Mouse (Mus musculus): ENCODE results near the gene Id1. TPM values are rescaled to one million over a fixed set of nuclear protein-coding genes. Genes with fewer than 3 reads are reported as not detected.

Gene Id1
- polyA plus RNA-seq (2012), result 0.75 and 1.2 TPM in 2 replicates

DNA sequence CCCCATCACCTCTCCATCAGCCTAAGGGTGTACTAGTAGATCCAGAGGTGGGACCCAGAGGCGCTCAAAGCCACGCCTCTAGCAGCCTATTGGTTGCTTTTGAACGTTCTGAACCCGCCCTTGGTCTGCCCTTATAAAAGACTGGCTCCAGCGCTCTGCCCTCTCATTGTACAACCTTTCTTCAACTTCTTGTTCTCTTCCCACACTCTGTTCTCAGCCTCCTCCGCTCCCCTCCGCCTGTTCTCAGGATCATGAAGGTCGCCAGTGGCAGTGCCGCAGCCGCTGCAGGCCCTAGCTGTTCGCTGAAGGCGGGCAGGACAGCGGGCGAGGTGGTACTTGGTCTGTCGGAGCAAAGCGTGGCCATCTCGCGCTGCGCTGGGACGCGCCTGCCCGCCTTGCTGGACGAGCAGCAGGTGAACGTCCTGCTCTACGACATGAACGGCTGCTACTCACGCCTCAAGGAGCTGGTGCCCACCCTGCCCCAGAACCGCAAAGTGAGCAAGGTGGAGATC is at the start of gene Id1:
TSS of gene Id1 (plus strand) at position 162 of the 512 bp plus-strand sequence.
- Histone ChIP-seq H3K4me3 (replicated peaks) (peak within 1 kb of the TSS; percentile 75), H3K27me3 (ENCODE audit: control insufficient read depth) (peaks cover 60% of the 10 kb centered on the region), H3K4me1 (ENCODE audit: control insufficient read depth) (peaks cover 64% of the 10 kb centered on the region), H3K9me3 (ENCODE audit: control insufficient read depth, low read length) (no peaks in the 10 kb centered on the region), H3K36me3 (ENCODE audit: control insufficient read depth) (no peaks in the 10 kb centered on the region)
- no peak for TF ChIP-seq TAL1 (IDR thresholded peaks at IDR 0.05; ENCODE audit: low read length)
- TF ChIP-seq GATA1 (IDR thresholded peaks at IDR 0.05; ENCODE audit: low read length), result no peak

DNA sequence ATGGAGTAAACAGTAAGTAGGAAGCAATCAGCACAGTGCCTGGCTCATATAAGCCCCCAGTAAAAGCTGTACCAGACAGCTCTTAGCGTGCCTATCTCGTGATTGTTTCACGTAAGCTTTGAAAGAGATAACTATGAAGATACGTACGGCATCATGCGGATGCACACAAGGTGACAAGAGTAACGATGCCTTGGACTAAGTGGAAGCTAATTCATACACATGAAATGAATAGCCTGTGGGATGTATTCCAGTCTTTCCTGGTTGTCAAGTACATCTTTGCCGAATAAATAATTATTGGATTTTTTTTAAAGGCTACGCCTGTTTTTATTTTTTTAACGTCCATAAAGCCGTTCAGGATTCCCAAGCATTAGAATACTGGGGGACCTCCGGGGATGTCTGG is 49.7 kb upstream of the Id1 start:
- Histone ChIP-seq H3K4me1 (ENCODE audit: control insufficient read depth) (peaks cover 20% of the 10 kb centered on the region), H3K27me3 (ENCODE audit: control insufficient read depth) (no peaks in the 10 kb centered on the region), H3K36me3 (ENCODE audit: control insufficient read depth) (peaks cover 93% of the 10 kb centered on the region), H3K4me3 (replicated peaks) (peak overlapping the region; percentile 82), H3K9me3 (ENCODE audit: control insufficient read depth, low read length) (peaks cover 6% of the 10 kb centered on the region)
- TF ChIP-seq GATA1 (IDR thresholded peaks at IDR 0.05; ENCODE audit: low read length), result no peak
- no peak for TF ChIP-seq TAL1 (IDR thresholded peaks at IDR 0.05; ENCODE audit: low read length)

DNA sequence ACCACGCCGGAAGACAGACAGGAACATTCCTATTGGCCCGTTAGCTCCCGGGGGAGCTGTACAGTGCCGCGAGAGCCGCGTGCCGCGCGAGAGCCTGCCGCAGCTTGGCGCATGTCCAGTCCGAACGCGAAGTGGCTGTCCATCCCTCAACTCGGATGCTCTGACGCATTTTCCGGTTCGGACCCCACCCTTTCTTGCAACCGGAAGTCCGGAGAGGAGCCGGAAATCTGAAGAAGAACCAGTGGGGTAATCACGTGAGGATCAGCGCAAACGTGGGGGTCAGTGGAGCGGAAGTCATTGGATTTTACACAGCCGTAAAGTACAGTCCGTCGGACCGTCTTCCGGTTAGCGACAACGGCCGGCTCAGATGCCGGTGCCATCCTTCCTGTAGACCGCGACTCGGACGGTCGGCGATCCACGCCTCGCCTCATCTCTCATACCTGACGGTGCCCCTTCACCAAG is 49.2 kb upstream of the Id1 start, which contains the start of gene Mcts2:
TSS of gene Mcts2 (plus strand) at position 230 of the 462 bp plus-strand sequence.
- no peak for TF ChIP-seq TAL1 (IDR thresholded peaks at IDR 0.05; ENCODE audit: low read length)
- TF ChIP-seq GATA1 (IDR thresholded peaks at IDR 0.05; ENCODE audit: low read length), result no peak
- Histone ChIP-seq H3K36me3 (ENCODE audit: control insufficient read depth) (peaks cover 93% of the 10 kb centered on the region), H3K4me3 (replicated peaks) (peak within 1 kb of the TSS; percentile 82), H3K4me1 (ENCODE audit: control insufficient read depth) (peaks cover 22% of the 10 kb centered on the region), H3K9me3 (ENCODE audit: control insufficient read depth, low read length) (peaks cover 6% of the 10 kb centered on the region), H3K27me3 (ENCODE audit: control insufficient read depth) (no peaks in the 10 kb centered on the region)

DNA sequence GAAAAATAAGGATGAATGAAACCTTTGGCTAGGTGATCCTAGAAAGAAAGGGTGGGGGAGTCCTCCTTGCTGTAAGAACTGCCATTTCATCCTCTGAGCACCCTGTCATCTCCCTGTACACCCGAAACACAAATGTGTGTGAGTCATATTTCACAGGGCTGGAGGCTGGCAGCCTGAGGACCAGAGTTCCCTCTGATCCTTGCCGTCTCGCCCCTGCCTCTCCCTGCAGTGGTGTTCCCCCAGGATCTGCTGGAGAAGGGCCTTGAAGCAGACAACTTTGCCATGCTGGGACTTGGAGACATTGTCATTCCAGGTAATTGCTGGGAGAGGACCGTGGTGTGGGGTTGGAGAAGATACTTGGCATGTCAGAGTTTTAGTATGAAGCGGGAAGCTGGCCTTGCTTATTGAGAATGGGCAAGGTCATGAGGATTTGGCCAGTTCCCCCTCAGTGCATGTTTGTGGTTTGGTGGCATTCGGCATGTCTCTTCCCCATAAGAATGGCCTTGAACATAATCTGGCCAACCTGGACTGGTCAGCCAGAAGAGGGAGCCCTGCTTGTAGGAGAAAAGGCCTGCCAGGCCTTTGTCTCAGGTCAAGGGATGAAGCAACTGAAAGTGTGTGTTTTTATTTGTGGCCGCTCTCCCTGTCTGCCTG is 44.4 kb upstream of the Id1 start:
- peaks cover 29% of the 10 kb centered on the region for H3K4me1 ChIP-seq (ENCODE audit: control insufficient read depth)
- H3K27me3 ChIP-seq (ENCODE audit: control insufficient read depth), result no peaks in the 10 kb centered on the region
- TF ChIP-seq TAL1 (IDR thresholded peaks at IDR 0.05; ENCODE audit: low read length), result no peak
- no peak for TF ChIP-seq GATA1 (IDR thresholded peaks at IDR 0.05; ENCODE audit: low read length)
- H3K36me3 ChIP-seq (ENCODE audit: control insufficient read depth), result peaks cover 78% of the 10 kb centered on the region
- peaks cover 5% of the 10 kb centered on the region for H3K9me3 ChIP-seq (ENCODE audit: control insufficient read depth, low read length)
- no peak overlapping the region for H3K4me3 ChIP-seq (replicated peaks)

DNA sequence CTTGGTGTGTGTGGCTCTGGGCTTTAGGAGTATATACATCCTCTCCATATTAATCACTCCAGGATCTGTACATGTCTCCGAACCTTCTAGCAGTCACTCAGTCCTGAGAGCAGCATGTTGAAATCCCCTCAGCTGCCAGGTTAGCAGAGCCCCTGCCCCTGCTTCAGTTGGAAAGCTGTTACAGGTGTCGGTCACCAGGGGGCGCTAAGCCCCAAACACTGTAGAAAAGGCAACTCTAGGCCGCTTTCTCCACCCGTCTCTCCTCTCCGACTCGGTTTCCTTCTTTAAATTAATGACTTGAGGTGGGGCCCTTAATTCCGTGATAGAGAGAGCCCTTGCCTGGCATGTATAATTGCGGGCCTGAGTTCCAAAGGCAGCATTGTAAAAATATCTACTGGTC is 42.8 kb upstream of the Id1 start:
- TF ChIP-seq TAL1 (IDR thresholded peaks at IDR 0.05; ENCODE audit: low read length) (no peak), GATA1 (IDR thresholded peaks at IDR 0.05; ENCODE audit: low read length) (no peak)
- H3K4me3 ChIP-seq (replicated peaks), result peak overlapping the region; percentile 23
- peaks cover 78% of the 10 kb centered on the region for H3K36me3 ChIP-seq (ENCODE audit: control insufficient read depth)

DNA sequence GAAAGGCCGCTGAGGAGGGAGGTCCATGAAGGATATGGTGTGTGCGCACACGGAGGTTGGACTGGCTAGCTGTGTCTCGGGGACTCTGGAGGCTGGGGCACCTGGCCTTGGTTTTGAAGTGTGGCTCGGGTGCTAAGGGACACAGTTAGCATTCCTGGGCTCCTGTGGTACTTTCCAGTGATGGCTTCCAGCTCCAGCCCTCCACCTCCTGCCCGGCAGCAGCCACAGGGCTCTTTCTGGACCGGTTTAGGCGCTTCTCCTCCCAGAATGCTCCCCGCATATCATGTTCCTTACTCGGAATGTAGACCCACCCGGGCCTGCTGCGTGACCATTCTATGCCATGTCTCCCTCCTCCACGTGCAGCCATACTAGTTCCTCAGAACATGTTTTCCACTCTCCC is 42.3 kb upstream of the Id1 start:
- Histone ChIP-seq H3K9me3 (ENCODE audit: control insufficient read depth, low read length) (no peaks in the 10 kb centered on the region), H3K36me3 (ENCODE audit: control insufficient read depth) (peaks cover 78% of the 10 kb centered on the region), H3K4me3 (replicated peaks) (peak overlapping the region; percentile 23), H3K4me1 (ENCODE audit: control insufficient read depth) (peaks cover 19% of the 10 kb centered on the region), H3K27me3 (ENCODE audit: control insufficient read depth) (no peaks in the 10 kb centered on the region)
- TF ChIP-seq GATA1 (IDR thresholded peaks at IDR 0.05; ENCODE audit: low read length) (no peak), TAL1 (IDR thresholded peaks at IDR 0.05; ENCODE audit: low read length) (no peak)

More for the DNA sequence above, 42.8 kb upstream of the Id1 start:
- no peaks in the 10 kb centered on the region for H3K9me3 ChIP-seq (ENCODE audit: control insufficient read depth, low read length)
- peaks cover 24% of the 10 kb centered on the region for H3K4me1 ChIP-seq (ENCODE audit: control insufficient read depth)
- no peaks in the 10 kb centered on the region for H3K27me3 ChIP-seq (ENCODE audit: control insufficient read depth)

DNA sequence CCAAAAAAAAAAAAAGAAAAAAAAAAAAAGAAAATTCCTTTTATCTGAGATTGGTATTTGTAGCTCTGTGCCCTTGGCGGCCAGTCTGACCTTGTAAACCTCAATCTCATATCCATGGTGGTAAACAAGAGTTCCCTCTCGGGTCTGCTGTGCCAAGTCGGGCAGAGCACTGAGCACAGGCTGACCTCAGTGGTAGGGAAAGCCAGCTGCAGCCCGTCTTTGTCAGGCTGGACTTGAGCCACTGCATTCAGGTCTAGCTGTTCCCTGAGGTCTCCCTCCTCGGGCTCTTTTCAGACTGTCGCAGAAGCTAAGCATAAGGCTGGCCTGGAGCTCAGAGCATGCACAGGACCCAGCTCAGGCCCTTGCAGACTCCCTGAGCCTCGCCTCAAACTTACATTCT is 41.3 kb upstream of the Id1 start:
- H3K4me3 ChIP-seq (replicated peaks), result no peak overlapping the region
- H3K9me3 ChIP-seq (ENCODE audit: control insufficient read depth, low read length), result no peaks in the 10 kb centered on the region
- H3K36me3 ChIP-seq (ENCODE audit: control insufficient read depth), result peaks cover 78% of the 10 kb centered on the region
- no peaks in the 10 kb centered on the region for H3K27me3 ChIP-seq (ENCODE audit: control insufficient read depth)
- TF ChIP-seq TAL1 (IDR thresholded peaks at IDR 0.05; ENCODE audit: low read length) (no peak), GATA1 (IDR thresholded peaks at IDR 0.05; ENCODE audit: low read length) (no peak)
- peaks cover 18% of the 10 kb centered on the region for H3K4me1 ChIP-seq (ENCODE audit: control insufficient read depth)

DNA sequence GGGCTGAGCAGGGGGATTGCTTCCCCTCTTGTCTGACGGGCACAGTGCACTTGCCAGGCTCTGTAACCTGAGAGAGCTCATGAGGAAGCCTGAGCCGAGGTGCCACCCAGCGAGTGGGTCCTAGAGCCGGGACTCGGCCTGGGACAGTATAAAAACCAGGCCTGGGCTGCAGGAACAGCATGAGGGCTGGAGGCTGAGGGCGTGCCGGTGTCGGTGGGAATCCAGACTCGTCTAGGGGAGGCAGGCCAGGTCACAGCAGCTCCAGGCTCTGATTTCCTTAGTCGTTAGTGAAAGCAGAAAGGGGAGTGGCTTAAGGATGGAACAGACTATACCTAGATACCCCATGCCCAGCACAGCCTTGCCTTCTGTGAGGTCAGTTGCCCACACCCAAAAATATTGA is 40.0 kb upstream of the Id1 start:
- H3K27me3 ChIP-seq (ENCODE audit: control insufficient read depth), result no peaks in the 10 kb centered on the region
- H3K4me1 ChIP-seq (ENCODE audit: control insufficient read depth), result peaks cover 18% of the 10 kb centered on the region
- no peak overlapping the region for H3K4me3 ChIP-seq (replicated peaks)
- no peak for TF ChIP-seq GATA1 (IDR thresholded peaks at IDR 0.05; ENCODE audit: low read length)
- no peak for TF ChIP-seq TAL1 (IDR thresholded peaks at IDR 0.05; ENCODE audit: low read length)
- H3K36me3 ChIP-seq (ENCODE audit: control insufficient read depth), result peaks cover 80% of the 10 kb centered on the region
- H3K9me3 ChIP-seq (ENCODE audit: control insufficient read depth, low read length), result peaks cover 2% of the 10 kb centered on the region; the same call in 1 of the 2 replicates

DNA sequence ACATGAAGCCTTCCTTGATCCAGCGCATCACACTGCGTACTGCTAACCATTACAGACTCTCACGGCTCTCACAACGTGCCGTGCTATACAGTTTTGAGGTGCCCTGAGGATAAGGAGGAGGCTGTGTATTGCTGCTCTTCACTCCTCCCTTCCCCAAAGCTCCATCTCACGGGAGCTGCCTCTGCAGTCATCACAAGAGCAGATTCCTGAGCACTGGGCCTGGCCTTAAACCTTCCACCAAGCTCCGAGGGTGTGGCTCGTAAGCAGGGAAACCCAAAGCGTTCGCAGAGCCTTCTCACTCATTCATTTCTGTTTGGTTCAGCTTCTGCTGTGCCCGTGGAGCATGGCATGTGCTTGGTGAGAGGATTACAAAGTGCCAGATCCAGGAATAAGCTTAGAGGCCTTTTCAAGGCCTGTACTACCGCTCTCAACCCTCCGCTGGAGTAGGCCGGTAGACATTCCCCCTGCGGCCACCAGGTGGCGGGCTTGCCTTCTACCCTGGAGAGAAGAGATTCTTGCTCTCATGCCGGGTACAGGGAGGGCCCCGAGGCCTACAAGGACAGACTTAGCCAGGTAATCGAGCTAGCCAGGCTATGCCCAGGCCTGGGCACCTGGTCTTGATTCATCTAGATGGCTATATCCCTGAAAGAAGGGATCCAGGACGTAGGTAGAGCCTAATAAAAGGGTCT is 39.4 kb upstream of the Id1 start:
- H3K27me3 ChIP-seq (ENCODE audit: control insufficient read depth), result no peaks in the 10 kb centered on the region
- H3K9me3 ChIP-seq (ENCODE audit: control insufficient read depth, low read length), result peaks cover 7% of the 10 kb centered on the region; the same call in 1 of the 2 replicates
- H3K36me3 ChIP-seq (ENCODE audit: control insufficient read depth), result peaks cover 81% of the 10 kb centered on the region

More for the DNA sequence above, 39.4 kb upstream of the Id1 start:
- TF ChIP-seq TAL1 (IDR thresholded peaks at IDR 0.05; ENCODE audit: low read length) (no peak), GATA1 (IDR thresholded peaks at IDR 0.05; ENCODE audit: low read length) (no peak)
- Histone ChIP-seq H3K4me3 (replicated peaks) (no peak overlapping the region), H3K4me1 (ENCODE audit: control insufficient read depth) (peaks cover 17% of the 10 kb centered on the region)

Data from erythroblast, embryonic 14.5 days (primary cell).